Mouse (Mus musculus) ES-Bruce4 (cell line): ENCODE data around the gene Zfp777. TPM values are rescaled to one million over a fixed set of nuclear protein-coding genes. Genes with fewer than 3 reads are reported as not detected.

Experiments
- H3K27ac ChIP-seq: 2 replicates; pipeline ENCODE4 v1.5.1; 2012; ENCODE audit warnings: low read length, inconsistent platforms; ENCODE audit not compliant: insufficient read depth
- H3K27me3 ChIP-seq: 2 replicates; pipeline ENCODE4 v1.6.1; 2012; ENCODE audit warnings: mild to moderate bottlenecking, low read length, inconsistent platforms; ENCODE audit not compliant: control insufficient read depth, poor library complexity, insufficient read depth, severe bottlenecking
- H3K36me3 ChIP-seq: 2 replicates; pipeline ENCODE4 v1.6.1; 2012; ENCODE audit warnings: inconsistent platforms, mild to moderate bottlenecking, low read length, moderate library complexity; ENCODE audit not compliant: control insufficient read depth, poor library complexity, insufficient read depth, severe bottlenecking
- H3K4me1 ChIP-seq: one replicate; pipeline ENCODE4 v1.8.1; 2011; ENCODE audit warnings: low read length; ENCODE audit not compliant: control insufficient read depth, insufficient read depth
- H3K4me3 ChIP-seq: 2 replicates; pipeline ENCODE4 v1.5.1; 2011; ENCODE audit warnings: low read depth, mild to moderate bottlenecking, low read length
- H3K9ac ChIP-seq: 2 replicates; pipeline ENCODE4 v1.6.1; 2012; ENCODE audit warnings: low read depth, mild to moderate bottlenecking, inconsistent platforms; ENCODE audit not compliant: poor library complexity, severe bottlenecking
- H3K9me3 ChIP-seq: replicated peaks from 2 replicates; pipeline ENCODE4 v1.6.1; 2012; ENCODE audit warnings: mild to moderate bottlenecking, low read length, inconsistent platforms; ENCODE audit not compliant: control insufficient read depth, poor library complexity, insufficient read depth, severe bottlenecking
- CTCF ChIP-seq: IDR thresholded peaks from one replicate; pipeline ENCODE4 v1.8.1; 2011; ENCODE audit warnings: low read depth, low read length
- EP300 ChIP-seq: IDR thresholded peaks from 2 replicates; pipeline ENCODE4 v1.6.1; 2011; ENCODE audit warnings: low read depth, low read length; ENCODE audit not compliant: insufficient read depth
- POLR2A ChIP-seq: IDR thresholded peaks from one replicate; pipeline ENCODE4 v1.8.1; 2011; ENCODE audit warnings: low read length; ENCODE audit not compliant: insufficient read depth
- polyA plus RNA-seq: library from polyadenylated mRNA; stranded (reverse); fragments of >200 nt; gene quantifications from 2 replicates; pipeline ENCODE4 v1.2.4, GENCODE M21; 2011; ENCODE audit warnings: low read depth; ENCODE audit not compliant: missing spikeins, insufficient read depth, insufficient read length

Gene Zfp777
- polyA plus RNA-seq, 1 experiment, result 22.6 TPM

DNA sequence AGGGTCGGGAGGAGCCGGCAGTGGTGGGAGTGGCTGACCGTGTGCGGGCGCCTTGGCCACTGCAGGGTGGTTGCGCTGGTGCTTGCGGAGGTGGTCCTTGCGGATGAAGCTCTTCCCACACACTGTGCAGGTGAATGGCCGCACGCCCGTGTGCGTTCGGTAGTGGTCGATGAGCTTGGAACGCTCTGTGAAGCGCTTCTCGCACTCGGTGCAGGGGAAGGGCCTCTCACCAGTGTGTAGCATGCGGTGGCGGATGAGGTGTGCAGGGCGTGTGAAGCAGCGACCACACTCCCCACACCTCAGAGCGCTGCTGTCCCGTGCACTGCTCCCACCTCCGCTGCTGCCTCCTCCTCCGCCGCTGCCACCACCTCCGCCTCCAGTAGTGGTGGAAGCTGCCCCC, 15.2 kb upstream of the Zfp777 start:
- H3K9me3 ChIP-seq, result no peaks in the 10 kb centered on the region
- H3K36me3 ChIP-seq, result peaks cover 3% of the 10 kb centered on the region
- no peak overlapping the region for H3K27ac ChIP-seq
- H3K9ac ChIP-seq, result peak overlapping the region; percentile 49
- H3K27me3 ChIP-seq, result no peaks in the 10 kb centered on the region
- TF ChIP-seq EP300 (no peak), CTCF (no peak), POLR2A (no peak)
- H3K4me1 ChIP-seq, result peaks cover 3% of the 10 kb centered on the region
- H3K4me3 ChIP-seq, result peak overlapping the region; percentile 81

DNA sequence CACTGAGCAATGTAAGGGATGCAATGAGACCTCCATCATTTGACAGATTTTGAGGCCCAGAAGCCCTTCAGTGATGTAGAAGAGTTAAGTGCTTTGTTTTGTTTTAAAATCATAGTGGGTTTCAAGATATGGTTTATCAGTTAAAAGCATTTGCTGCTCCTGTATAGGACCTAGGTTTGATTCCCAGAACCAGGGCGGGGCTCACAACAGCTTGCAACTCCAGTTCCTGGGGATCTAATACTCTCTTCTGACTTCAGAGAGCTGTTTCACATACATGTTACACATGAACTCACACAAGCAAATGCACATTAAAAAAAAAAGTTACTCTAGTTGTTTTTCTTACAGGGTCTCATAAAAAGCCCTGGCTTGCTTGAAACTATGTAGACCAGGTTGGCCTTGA, 12.2 kb upstream of the Zfp777 start:
- Histone ChIP-seq H3K4me3 (no peak overlapping the region), H3K4me1 (no peaks in the 10 kb centered on the region), H3K27ac (no peak overlapping the region), H3K36me3 (no peaks in the 10 kb centered on the region), H3K27me3 (no peaks in the 10 kb centered on the region), H3K9me3 (no peaks in the 10 kb centered on the region), H3K9ac (no peak overlapping the region)
- no peak for TF ChIP-seq POLR2A
- no peak for TF ChIP-seq CTCF
- no peak for TF ChIP-seq EP300

DNA sequence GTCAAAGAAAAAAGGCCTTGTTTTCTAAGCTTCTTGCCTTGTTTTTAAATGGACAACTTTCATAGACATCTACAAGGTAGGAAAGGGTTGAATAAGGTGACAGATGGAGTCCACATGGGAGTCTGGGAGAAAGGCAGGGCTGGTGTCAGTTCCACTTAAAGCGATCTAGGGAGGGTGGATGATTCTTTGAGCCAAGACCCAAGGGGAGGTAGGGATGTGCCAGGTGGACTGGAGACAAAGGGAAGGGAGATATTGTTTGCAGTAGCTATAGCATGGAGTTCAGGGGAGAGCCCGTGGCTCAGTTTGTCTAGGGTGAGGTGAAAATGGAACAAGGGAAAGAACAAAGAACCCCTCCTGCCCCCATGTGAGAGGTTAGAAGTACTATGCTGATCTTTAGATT, 11.7 kb upstream of the Zfp777 start:
- Histone ChIP-seq H3K27ac (no peak overlapping the region), H3K9ac (no peak overlapping the region), H3K36me3 (no peaks in the 10 kb centered on the region), H3K4me1 (no peaks in the 10 kb centered on the region), H3K9me3 (no peaks in the 10 kb centered on the region), H3K4me3 (no peak overlapping the region), H3K27me3 (no peaks in the 10 kb centered on the region)
- TF ChIP-seq CTCF (no peak), EP300 (no peak), POLR2A (no peak)

DNA sequence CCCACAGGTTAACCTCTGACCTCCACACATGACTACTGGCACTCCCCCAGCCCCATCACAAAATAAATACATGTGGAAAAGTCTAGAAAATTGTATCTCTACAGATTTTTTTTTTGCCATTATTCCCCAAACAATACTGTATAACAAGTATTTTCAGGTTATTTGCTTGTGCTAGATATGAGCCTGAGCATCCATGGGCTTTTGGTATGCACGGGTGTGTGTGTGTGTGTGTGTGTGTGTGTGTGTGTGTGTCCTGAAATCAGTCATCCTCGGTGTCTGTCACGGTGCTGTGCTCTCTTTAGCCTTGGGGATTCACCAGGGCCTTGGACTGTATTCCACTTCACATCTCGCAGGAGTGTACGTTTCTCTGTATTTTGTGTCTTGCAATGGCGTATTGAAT, 3.4 kb upstream of the Zfp777 start:
- H3K4me1 ChIP-seq, result no peaks in the 10 kb centered on the region
- H3K4me3 ChIP-seq, result no peak overlapping the region
- H3K36me3 ChIP-seq, result no peaks in the 10 kb centered on the region
- no peak overlapping the region for H3K9ac ChIP-seq
- H3K27ac ChIP-seq, result no peak overlapping the region
- no peak for TF ChIP-seq POLR2A
- TF ChIP-seq CTCF, result no peak
- no peak for TF ChIP-seq EP300
- no peaks in the 10 kb centered on the region for H3K27me3 ChIP-seq
- no peaks in the 10 kb centered on the region for H3K9me3 ChIP-seq

DNA sequence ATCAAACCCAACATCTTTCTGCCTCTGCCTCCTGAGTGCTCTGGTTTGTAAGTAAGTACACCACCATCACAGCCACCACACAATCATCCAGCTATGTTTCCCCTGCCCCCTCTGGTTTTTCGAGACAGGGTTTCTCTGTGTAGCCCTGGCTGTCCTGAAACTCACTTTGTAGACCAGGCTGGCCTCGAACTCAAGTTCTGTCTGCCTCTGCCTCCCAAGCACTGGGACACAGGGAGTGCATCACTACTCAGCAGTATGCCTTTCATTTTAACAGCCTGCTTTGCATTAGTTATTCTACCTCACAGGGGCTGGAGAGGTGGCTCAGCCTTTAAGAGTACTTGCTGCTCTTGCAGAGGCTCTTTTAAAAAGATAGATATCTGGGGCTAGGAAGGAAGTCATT, 3.0 kb upstream of the Zfp777 start:
- Histone ChIP-seq H3K9me3 (no peaks in the 10 kb centered on the region), H3K4me3 (no peak overlapping the region), H3K27ac (no peak overlapping the region), H3K36me3 (no peaks in the 10 kb centered on the region), H3K9ac (no peak overlapping the region), H3K27me3 (no peaks in the 10 kb centered on the region), H3K4me1 (no peaks in the 10 kb centered on the region)
- TF ChIP-seq CTCF (no peak), EP300 (no peak), POLR2A (no peak)

DNA sequence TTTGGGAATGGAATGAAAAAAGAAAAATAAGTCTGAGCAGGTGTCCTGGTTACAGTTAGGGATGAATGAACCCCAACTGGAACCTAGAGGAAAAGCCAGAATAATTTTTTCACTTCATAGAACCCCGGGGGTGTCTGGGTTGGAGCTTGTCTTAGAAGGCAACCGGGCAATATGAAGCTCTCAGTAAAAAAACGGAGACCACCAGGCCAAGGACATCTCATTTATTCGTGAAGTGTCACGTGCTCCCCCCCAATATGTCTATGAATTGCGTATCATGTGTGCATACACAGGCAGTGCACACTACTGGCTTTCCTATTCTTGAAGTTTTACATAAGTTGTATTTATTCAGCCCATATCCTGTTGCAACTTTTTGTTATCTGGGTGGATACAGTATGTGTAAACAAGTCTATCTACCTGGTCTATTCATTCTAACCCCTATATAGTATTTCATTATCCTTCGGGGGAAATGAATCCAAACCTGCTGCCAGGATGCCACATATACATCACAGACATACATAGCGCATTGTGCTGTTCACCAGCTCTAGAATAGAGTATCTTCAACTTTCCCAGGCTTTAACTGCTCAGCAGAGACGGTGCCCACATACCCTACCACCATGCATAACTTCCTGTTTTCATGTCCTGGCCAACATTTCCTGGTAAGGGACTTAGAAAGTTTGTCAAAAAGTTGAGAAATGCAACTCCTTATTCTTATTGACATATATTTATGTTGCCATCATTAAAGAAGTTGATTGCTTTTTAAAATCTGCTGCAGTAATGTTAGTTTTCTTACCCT, 758 bp upstream of the Zfp777 start:
- peak overlapping the region; percentile 53 for H3K27ac ChIP-seq
- H3K9ac ChIP-seq, result peak overlapping the region; percentile 98
- no peaks in the 10 kb centered on the region for H3K4me1 ChIP-seq
- no peaks in the 10 kb centered on the region for H3K9me3 ChIP-seq
- no peaks in the 10 kb centered on the region for H3K27me3 ChIP-seq
- peak overlapping the region; percentile 68 for H3K4me3 ChIP-seq
- no peak for TF ChIP-seq POLR2A
- no peak for TF ChIP-seq CTCF
- no peaks in the 10 kb centered on the region for H3K36me3 ChIP-seq
